Mouse (Mus musculus) frontal cortex, postnatal 36 days (tissue): Measurements from ENCODE around the gene Snx18.

Experiments used
- DNase-seq, 2 experiments: peaks; one replicate each; pipeline ENCODE4 v3.0.0; 2022; ENCODE audit warnings: low spot score in 2 of 2

Gene Snx18

DNA sequence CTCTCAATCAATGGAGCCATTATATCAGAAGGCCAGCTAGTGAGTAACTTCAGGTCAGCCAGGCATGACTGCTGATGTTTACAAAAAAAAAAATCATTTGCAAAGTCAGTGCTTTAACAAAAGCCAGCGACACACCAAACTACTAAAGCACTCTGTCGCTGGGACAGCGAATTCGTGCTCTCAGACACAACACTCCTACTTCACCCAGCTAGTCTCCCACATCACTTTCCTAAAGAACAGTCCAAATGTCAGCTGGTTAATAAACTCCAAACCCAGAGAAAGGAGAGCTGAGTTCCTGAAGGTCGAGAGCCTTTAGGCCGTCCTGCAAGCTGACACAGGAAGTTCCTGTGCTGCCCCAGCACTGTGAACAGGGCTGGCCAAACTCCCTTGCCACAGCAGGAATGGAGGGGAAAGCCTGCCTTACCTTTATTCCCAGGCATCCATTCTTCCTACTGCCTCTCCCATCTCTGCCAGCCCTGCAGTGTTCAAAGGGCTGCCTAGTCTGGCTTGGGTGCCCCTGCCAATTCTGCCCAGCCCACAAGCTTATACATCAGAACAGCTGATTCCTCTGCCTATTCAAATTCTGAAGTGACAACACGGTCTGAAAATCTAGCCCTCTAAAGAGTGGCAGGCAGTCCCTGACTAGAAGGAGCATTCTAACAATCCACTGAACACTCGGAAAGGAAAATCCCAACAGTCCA is 2.2 kb downstream of the Snx18 start:
- no peak for DNase-seq

DNA sequence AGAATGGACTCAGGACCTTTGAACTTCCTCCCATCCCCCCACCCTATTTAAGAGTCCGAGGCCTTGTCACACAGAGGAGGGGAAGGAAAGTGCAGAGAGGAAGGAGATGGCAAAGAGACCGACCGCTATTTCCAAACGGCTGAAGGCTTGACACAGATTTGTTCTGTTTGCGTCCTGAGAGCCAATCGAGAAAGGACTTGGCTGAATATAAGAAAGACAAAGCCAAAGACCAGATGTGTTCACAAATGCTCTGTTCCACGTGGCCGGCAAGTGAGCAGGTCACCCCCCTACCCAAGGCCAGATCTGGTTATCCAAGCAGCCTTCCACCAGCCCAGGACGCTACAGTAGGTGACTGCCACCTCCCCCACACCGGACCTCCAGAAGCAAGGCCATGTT is 2.8 kb downstream of the Snx18 start:
- DNase-seq = no peak

DNA sequence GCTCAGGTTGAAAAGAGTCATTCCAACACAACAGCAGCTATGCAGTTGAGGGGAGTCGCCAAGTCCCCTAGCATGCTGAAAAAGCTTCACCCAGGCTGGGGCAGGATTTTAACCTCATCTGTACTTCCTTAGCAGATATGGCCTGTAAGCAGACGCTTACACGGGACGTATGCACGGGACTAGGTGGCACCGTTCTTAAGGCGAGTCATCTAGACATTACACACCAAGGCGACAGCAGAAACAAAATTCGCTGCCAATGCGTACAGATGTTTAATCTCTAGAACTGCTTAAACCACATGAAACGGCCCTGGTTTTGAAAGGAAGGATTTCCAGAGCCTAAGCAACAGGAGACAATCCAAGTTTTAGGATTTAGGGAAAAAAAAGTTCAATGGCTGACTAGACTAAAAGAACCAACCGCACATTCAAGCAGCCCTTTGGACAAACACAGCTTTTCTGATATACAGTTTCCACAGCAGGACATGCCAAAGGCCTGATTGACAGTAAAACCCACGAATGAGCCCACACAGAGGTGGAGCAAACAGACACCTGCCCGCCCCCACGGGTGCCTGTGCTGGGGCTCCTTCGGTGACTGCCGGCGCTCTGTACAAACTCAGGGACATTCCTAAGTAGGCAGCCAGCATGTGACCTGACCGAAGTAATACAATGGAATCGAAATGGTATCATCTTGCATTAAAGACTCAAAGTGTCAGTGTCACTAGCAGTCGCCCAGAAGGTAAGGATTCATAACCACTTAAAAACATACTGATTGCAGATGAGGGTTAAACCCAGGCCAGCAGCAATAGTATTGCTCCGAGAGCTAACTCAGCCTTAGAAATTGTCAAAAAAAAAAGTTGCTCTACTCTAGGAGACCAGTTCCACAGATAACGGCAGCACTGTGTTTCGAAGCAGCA is 3.5 kb downstream of the Snx18 start:
- peak; percentile 53 to 73 for DNase-seq

DNA sequence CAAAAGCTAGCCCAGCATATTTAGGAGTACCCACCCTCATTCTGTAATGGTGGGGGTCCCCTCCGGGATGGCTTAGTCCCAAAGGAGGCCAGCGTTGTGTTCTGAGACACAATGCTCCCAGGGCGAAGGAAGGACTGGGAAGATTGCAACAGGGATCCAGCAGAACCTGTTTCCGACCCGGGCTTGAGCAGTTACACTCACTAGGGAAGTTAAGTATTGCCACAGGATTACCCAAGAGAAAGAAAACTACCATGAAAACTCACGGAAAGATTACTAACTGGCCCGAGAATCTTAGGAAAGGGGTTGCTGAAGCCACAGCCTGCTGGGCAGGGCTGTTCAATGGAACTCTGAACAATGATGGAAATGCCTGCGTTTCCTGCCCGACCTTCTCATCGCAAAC is 4.5 kb downstream of the Snx18 start:
- DNase-seq = no peak

DNA sequence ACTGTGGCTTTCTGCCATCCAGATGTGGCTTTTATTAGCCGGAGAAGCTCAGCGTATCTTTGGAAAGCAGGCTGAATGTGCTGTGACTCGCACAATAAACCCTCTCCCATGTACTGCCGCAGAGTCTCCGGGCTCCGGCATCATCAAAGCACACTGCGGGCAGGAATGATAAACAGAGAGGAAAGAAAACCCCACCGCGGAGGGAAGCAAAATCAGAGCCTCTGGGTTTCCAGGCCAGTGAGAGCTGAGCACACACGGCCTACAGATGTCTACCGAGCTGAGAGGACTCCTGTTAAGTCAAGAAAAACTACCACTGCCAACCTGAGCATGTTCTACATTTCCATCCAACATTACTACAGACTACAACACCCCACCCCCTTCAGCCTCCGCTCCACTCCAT is 5.0 kb downstream of the Snx18 start:
- no peak for DNase-seq

DNA sequence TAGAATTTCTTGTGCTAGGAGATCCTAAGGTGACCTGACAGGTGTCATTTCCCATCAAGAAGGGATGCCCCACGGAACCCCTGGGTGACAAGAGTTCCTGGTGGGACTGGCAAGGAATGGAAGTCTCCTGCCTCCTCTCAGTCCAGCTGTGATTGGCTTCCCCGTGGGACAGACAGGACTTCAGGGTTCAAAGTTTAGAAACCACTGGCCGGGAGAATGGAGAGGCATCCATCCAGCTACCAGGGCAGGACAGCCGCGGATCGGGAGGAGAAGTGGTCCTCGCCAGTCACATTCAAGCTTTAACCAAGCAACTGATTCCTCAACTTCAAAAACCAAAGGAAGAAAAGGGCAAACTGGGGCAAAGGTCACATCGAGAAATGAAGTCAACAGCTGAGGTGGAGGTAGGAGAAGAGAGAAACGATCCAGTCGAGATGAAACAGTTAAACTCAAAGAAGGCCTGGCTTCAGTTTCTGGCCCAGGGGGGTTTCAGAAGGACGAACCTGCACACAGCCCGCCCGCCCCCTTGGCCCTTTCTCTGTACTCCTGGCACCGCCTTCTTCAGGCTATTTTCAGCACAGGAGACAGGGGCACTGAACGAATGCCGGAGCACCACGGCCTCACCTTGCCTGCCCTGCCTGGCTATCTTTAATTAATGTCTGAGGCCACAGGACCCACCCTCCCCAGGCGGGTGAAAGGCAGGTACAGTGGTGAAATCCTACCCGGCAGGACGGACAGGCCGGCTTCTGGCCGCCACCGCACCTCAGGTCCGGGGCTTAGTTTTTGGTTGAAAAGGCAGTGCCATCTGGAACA is 6.0 kb downstream of the Snx18 start:
- no peak for DNase-seq

DNA sequence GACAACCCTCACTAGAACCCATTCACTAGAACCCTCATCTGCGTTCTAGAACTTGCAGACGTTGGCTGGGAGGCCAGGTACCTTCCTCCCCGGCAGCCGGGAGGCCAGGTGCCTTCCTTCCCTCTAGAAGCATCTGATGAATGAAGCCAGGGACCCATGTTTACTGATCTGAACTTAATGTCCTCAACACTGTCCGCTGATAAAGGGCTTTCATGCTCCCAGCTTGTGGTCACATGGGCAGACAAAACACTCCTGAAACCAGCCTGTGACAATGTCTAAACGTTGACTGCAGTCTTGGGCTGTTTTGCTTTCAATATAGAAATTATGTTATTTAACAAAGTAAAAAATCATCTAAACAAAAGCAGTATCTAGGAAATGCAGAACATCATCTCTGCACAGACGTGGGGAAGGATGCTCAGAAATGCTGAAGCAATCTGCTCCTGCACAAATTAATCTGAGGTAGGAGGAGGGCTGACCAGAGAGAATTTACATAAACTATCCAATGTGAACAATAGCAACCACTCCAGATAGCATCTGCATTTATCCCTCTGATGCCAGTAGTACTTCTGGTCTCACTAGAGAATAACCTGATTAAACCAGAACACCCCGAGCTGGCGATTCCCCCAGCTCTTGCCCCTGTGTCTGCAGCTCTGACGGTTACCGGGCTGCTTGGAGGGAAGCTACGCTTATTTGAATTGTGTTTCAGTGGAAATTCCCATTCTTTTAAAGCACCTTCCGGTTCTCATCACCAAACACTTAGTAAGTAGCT is 7.4 kb downstream of the Snx18 start:
- DNase-seq = no peak

DNA sequence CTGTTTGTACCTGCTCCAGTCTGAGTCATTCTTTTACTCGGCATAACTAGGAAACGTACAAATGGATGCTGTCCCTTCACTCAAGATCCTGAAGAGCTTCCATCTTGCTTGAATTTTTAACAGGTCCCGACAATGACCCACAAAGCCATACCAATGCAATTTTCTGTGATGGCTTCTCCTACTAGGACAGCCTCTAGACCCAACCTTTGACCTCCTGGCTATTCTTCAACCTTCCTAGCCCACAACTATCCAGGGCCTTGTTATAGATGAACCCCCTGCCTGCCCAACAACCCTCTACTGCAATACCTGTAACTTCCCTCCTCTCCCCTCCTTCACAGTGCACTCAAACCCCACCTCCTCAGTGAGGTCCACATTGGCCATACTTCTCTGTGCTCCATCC is 8.9 kb downstream of the Snx18 start:
- no peak for DNase-seq

DNA sequence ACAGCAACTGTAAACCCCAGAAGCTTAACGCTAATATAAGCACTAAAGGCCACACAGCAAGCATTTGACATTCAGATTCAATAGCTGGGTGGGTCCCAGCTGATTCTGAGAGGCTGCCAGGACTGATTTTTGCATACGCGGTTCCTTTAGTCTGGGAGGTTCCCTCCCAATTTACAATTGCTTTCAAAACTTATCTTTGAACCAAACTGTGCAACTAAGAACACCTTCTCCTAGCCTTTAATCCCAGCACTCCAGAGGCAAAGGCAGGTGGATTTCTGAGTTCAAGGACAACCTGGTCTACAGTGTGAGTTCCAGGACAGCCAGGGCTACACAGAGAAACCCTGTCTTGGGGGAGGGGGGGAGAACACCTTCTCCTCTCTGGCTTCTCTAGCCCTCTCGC is 10.5 kb downstream of the Snx18 start:
- no peak for DNase-seq

DNA sequence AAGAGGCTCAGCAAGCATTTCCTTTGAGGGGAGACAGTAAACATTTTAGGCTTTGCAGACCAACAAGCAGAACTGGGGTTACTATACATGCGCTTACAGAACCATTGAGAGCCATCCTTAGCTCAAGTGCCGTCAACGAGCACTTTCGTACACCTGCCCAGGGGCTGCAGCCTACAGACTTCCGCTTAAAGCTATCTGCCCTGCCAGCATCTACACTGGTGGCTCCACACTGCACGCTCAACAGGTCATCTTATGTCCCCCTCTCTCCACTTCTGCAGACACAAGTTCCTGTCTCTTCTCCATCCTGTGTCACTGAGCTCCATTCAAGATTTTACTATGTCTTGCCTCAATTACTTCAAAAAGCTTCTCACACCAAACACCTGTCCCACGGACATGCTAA is 11.0 kb downstream of the Snx18 start:
- no peak for DNase-seq

DNA sequence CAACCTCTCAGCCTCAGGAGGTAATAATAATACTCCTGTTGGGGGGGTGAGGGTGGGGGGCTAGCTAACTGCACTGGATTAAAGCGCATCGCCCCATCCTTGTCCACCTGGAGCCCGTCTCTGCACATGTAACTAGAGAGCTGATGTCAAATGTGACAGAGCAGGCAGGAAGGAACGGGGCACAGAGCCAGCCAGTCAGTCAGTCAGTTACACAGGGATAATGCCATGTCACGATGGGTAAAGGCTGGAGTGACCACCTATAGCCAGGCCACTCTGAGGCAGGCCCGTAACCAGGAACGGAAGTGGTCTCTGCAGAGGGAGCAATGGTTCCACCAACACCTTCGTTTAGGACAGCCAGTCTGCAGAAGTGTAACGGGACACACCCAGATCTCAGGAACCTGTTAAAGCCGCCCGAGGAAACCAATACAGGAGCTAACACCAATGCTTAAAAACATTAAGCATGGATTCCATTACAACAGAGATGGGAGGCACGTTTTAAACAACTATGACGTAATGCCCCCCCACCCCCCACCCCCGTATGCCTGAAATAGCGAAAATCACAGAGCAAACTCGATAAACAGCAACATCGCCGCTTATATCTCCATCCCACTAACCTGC is 11.5 kb downstream of the Snx18 start:
- DNase-seq = no peak

DNA sequence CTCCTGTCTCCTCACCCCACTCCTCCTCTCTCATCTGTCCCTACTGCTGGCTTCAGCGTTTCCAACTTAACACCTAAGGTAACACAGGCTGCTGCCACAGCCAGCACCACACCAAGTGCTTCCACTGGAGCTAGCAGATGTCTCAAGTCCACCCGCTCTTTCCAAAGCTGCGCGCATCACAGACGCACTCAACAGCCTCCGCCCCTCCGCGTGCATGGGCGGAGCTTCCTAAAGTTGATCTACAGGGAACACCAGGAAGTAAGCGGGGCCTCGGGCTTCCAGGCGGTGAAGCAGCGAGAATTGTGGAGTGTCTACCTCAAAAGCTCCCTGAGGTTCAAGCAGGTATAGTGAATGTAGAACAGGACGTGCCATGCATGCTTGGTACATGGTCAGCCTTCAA is 12.2 kb downstream of the Snx18 start:
- DNase-seq = peak; percentile 33 to 62

DNA sequence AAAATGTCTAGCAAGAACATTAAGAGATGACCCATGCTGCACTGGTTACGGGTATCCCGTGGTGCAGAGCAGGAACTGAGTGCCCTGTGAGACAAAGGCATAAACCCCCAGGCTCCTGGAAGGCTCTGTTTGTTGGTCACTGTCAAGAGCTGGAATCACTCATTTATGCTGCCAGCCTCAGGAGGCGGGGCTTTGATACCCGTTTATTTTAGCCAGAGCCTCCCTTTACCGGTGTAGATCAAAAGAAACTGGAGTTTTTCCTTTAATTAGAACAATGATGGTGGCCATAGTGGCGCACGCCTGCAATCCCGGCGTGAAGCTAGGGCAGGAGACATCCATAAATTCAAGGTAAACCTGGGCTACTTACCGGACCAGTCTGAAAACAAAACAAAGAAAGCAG is 12.7 kb downstream of the Snx18 start:
- DNase-seq = no peak

DNA sequence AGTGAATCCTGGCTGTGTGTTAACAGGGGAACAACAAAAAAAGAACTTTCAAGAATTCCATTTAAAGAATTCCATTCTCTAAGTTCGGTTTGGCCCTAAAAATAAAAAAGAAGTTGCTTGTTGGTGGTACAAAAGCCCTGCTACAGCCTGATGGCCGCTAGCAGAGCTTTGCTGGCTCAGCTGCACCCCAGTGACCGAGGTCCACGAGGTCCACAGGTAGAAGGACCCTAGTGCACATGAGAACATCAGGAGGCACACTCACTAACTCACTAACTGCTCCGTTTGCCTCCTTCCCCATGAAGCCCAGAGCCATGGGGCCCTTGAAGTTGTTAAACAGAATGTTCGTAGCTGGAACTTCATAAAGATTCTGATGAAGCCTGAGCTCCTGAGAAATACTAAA is 14.0 kb downstream of the Snx18 start:
- DNase-seq = no peak

DNA sequence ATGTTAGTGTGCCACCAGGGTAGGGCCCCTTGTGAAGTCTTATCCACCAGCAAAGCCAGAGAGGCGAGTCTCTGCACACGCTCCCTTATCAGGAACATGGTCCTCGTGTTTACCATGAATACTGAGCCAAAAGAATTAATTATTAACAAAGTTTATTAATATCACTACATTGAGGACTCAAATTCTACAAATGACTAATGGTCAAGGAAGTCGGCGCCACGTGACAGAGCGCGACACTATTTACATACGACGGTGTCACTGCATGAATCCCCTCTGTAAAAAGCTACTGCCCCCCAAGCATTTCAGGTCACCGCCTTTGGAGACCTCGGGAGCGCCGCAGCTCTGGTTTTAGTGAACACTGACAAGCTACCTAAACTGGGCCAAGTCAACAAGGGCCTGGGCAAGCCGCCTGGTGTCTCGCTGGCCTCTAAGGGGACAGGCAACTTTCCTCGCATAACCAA is 15.5 kb downstream of the Snx18 start:
- DNase-seq = no peak

DNA sequence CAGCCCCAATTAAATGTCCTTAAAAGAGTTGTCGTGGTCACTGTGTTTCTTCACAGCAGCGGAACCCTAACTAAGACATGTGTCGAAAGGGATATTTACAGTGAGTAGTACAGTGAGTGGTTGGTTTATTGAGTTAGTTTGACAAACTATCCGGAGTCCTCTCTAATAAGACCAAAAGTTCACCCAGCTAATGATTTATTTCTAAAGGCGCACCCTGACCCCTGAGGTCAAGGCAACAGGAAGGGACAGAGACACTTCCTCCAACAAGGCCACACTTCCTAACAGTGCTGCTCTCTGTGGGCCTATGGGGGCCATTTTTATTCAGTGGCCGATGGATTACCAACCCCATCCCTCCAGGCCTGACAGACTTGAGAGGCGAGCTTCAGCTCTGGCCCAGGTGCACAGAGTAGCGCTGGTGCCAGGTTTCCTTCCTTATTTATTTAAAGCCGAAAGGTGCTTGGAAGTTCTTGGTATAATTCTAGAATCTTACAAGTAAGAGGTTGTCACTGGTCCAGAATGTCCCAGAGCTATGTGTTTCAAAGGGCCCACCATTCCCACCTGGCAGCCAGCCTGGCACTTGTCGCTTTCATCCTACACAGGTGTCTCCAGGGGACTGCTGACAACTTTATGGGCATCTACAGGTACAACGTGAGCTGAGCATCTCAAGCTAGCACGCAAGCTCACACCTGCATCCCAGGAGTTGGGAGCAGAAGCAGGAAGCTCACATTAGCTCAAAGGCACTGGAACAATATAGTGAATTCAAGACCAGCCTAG is 16.3 kb downstream of the Snx18 start:
- DNase-seq = no peak

DNA sequence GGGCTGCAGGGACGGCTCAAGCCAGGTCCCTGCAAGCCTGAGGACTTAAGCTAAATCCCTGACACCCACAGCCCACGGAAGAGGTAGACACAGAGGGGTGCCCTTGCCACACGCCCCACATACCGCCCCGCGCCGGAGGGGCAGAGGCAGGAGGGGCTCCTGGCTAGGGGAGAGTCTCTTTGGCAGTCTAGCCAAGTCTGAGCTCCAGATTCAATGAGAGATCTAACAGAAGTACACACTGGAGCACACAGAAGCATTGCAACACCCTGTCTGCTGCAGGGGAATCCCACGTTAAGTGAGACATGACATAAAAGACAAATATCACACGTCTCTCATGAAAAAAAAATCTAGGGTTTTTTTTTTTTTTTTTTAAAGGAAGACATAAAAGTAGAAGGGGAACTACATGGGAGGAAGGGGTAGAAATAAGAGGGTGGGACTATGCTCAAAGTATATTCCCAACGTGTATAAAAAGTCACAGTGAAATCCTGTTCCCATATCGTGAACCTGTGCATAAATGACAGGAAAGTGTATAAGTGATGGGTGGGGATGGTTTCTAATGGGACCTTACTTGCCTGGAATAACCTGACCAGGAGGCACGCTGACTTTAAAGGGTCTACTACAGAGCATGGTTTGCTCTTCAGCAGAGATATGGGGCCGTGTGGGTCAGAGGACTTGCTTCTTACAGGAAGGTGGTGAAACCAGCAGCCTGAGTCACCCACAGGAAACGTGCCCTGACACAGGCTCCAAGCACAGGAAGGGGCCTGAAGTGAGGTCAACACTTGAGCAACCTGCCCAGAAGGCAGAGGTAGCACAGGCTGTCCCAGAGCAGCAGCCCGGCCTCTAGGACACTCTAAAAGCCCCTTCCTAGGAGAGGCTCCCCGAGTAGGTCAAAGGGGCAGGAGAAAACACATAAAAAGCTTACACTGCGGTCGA is 17.6 kb downstream of the Snx18 start:
- DNase-seq = no peak

DNA sequence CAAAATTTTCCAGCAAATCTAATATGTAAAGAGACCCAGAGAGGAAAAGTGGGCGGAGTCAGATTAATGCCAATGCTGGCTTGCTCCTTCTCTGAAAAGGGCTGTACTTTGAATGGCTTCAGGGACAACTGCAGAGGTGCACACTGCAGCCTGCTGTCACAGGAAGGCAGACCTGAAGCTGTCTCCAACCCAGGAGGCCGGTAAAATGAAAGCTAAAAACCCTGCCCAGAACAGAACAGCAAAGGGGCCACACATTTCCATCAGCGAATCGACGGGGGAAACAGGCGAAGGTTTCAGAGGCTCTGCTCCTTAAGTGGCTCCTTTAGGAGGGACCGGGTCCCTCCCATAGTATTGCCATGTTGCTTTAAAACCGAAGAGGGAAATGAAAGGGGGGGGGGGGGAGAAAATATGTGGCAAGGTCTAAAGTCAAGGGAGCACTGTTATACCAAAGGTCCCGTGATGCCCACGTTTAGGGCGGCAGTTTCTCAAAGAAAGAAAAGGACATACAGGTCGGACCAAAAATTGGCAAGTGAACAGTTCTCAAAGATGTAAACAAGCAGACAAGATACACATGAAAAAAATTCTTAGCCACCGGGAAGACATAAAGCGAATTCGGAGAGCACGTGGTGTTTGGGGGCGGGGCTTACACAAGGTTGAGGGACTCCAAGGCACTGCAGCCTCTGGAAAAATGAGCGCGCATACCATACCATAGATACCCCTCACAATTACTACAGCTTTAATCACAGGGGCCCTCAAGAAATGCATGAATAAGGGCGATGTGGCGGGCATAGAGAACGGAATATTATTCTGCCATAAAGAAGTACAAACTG is 18.4 kb downstream of the Snx18 start:
- DNase-seq = no peak
